Mouse (Mus musculus): Measurements from ENCODE around the gene Sulf2.

DNA sequence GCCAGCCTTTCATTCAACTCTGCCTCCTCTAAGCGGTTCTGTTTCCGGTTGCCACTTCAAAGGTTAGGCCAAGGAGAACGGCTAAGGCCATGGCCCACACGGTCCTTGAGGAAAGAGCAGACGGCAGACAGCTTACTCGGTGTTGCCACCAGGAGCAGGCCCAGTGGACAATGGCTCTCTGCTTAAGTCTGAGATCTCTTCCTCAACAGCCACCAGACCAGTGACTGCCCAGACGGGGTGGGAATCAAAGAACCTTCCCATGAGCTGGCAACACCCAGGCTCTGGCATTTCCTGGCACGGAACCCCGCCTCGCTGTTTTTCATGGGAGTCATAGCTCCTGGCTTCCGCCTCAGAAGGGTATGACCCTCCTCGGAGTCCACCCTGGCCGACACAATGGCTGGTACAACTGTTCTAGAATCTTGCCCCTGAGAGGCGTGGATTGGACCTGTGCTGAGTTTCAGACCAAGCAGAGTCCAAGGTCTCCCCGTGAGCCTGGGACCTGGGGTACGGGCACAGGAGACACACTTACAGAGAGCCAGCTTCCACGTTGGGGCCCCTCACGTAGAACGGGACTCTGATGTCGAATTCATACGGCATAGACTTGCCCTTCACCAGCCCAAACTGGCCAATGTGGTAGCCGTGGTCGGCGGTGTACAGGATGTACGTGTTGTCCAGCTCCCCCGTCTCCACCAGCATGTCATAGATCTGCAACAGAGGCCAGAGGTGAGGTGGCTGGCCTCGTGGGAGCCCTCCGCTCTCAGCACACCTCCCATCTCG is 68.8 kb downstream of the Sulf2 start:
- TF ChIP-seq POLR2A (IDR thresholded peaks at IDR 0.05; ENCODE audit: low read depth, low read length) (no peak), CTCF (IDR thresholded peaks at IDR 0.05; ENCODE audit: extremely low read depth, insufficient read depth, insufficient read length, insufficient replicate concordance) (no peak)

All from spleen, adult 2 months (tissue).